Mouse (Mus musculus): ENCODE results near the gene Nuak2. TPM values are rescaled to one million over a fixed set of nuclear protein-coding genes. Genes with fewer than 3 reads are reported as not detected.
"Not testable (repeated sequence)": the region's sequence is repeated elsewhere in the genome, so short reads cannot be mapped to it uniquely, and the experiment has no call there.

Nuak2 gene
- total RNA-seq (2021): 1 to 10 TPM; 2.0 to 2.2 TPM
- long read RNA-seq, experiment 1, partial matches to known transcripts: 0 of 1 reads
- long read RNA-seq, experiment 1, other reads (novel, unspliced or antisense): 0 of 1 reads
- long read RNA-seq, experiment 2: 0 reads

DNA sequence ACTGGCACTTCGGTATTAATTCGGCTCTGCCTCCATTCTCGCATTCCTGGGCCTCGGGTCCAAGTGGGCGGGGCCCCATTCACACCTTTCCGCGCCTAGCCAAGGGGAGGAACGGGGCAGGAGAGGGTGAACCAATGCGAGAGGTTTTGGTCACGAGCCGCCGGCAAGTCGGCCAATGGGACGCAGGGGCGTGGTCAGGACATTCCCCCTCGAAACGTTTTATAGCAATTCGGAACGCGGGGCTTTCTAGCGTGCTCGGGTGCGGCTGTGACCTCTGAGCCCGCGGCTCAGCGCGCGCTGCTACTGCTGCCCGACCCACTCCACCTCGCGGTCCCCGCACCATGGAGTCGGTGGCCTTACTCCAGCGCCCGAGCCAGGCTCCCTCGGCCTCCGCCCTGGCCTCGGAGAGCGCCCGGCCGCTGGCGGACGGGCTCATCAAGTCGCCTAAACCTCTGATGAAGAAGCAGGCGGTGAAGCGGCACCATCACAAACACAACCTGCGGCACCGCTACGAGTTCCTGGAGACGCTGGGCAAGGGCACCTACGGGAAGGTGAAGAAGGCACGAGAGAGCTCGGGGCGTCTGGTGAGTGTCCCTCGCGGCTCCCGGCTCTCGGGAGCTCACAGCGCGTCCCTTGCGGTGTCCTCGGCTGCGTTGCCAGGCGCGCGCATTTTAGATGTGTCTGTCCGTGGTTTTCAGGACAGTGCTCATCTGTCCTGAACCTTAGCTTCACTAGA lies at the start of gene Nuak2:
Gene Nuak2 (plus strand): TSS at position 238 of the 736 bp plus-strand sequence.
- DNase-seq: peak; percentile 77

DNA sequence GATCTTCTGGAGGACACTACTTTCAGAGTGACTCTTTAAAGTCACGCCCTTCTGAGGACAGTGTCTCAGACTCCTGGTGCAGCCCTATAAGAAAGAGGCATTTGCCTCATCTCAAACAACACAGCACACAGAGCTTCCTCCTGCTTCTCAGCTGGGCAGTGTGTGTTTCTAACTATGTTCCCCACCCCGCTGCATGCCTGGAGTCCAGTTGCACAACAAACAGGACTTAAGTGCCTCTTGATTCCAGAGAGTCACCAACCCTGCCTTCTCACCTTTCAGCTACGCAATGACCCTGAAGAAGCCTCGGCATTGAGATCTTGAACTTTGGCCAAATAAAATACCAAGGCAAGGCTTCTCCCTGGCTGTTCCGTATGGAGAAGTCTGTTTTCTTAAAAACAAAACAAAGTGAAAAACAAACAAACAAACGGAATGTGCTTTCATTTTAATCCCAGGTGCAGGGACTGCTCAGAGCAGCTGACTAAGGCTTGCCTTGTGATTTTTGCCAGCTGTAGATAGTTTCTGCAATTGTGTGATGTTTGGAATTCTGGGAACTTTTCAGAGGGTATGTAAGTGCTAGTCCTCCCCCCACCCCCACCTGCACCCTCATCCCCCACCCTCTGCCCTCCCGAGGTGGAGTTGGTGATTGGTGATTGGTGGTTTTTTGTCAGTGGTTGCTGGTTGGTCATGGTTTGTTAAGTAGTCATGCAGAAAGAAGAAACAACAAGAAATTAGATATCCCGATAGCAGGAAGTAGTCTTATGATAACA lies 49.0 kb upstream of the Nuak2 start:
- DNase-seq: no peak

- DNase-seq: no peak
Observed at GRCm38 (mm10) chr1:132267959-132268358, 48.0 kb upstream of the Nuak2 start.

DNA sequence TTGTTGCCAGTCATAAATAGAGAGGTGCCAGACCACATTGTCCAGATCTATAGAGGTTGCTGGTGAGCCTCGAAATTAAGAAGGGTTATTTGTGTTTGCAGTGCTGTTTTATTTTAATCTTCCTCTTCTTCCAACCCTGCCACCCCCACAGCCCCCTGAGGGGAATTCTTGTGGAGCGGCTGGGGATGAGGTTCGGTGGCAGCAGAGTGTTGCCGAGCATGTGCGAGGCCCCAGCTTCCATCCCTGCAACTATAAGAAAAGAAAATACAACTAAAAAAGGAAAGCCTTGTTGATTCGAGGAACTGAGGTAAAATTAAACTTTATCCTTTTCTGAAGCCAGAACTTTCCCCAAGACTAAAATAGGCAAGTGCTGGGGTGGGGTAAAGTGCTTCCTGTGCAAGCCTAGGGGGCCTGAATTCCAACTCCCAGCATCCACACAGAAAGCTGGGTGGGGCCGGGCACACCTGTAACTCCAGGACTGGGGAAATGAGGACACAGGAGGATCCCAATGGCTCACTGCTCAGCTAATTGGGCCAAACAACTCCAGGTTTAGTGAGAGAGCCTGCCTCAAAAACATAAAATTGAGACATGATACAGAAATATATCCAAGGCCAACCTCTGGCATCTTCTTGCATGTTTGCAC lies 47.4 kb upstream of the Nuak2 start:
- DNase-seq: no peak

GRCm38 (mm10) chr1:132271237-132271636 lies 44.7 kb upstream of the Nuak2 start:
- no peak for DNase-seq

GRCm38 (mm10) chr1:132276694-132277093 lies 39.2 kb upstream of the Nuak2 start:
- DNase-seq: no peak

- DNase-seq: no peak
Observed at GRCm38 (mm10) chr1:132277124-132277523, 38.8 kb upstream of the Nuak2 start.

GRCm38 (mm10) chr1:132280636-132281035 lies 35.3 kb upstream of the Nuak2 start:
- not testable (repeated sequence) for DNase-seq

GRCm38 (mm10) chr1:132281523-132282176 lies 34.3 kb upstream of the Nuak2 start:
- DNase-seq: no peak

GRCm38 (mm10) chr1:132282177-132282536 lies 33.8 kb upstream of the Nuak2 start:
- no peak for DNase-seq

- DNase-seq: no peak
Observed at GRCm38 (mm10) chr1:132283018-132283417, 32.9 kb upstream of the Nuak2 start.

GRCm38 (mm10) chr1:132286735-132287134 lies 29.2 kb upstream of the Nuak2 start:
- DNase-seq: no peak

DNA sequence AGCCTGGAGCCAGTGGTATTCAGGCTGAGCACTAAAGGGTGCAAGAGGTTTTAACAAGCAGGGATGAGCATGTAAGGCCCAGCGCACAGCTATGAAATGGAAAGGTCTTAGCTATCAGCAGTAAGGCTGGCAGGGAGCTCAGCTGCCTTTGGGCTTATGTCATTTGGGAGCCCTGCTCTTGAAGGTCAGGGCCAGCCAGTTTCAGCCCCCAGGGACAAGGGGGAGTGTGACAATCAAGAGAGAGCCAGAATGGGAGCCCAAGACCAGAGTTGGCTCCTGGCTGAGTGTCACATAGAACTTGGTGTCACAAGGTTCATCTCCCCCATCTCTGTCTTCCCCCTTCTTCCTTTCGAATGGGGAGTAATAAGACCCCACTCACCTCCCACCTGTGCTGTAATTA lies 28.5 kb upstream of the Nuak2 start:
- no peak for DNase-seq

GRCm38 (mm10) chr1:132287991-132288451 lies 27.9 kb upstream of the Nuak2 start:
- DNase-seq: no peak

DNA sequence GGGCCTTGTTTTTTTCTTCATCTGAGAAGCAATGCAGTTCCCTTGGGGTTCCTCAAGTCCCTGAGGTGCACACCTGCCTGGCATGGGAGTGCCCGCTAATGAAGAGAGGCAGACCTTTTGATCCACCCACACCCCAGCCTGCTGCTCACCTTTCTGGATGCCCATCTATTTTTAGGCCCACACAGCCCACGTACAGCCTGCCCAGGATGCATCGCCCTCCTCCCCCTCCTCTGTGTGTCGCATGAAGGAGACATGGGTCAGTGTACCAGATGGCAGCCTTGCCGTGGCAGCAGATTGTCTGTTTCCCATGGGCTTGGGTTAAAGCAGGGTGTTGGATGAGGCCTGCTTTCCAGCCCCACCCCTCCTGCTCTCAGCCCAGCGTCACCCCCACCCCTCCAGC lies 26.0 kb upstream of the Nuak2 start:
- DNase-seq: no peak

DNA sequence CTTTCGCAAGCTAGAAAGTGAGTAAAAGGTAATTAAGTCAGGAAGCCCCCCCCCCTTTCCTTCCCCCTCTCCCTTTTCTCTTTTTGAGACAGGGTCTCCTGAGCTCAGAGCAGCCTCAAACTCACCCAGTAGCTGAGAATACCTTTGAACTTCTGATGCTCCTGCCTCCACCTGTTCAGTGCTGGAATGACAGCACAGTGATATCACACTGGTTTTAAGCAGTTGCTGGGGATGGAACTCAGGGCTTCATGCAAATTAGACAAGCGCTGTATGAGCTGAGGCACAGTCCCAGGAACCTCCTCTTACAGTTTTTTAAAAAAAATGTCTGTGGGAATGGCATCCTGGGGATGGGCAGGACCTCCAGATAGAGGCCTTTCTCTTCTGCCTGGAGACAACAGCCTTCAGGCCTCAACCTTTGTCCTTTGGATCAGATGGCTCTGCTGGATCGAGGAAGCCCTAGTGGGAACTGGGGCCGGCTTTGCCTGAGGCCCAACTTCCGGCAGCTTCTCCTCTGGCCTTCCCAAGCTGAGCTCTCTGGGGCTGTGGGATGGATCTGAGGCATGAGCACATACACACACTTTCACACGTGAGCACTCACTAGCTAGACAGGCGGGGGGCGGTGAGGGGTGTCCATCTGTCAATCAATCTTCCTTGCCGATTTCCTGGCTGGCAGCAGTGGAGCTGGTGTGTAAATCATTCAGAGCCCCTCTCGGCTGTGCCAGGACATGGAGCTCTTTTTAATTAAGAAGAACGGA lies 24.8 kb upstream of the Nuak2 start:
- no peak for DNase-seq

- no peak for DNase-seq
Observed at GRCm38 (mm10) chr1:132291706-132292105, 24.2 kb upstream of the Nuak2 start.

DNA sequence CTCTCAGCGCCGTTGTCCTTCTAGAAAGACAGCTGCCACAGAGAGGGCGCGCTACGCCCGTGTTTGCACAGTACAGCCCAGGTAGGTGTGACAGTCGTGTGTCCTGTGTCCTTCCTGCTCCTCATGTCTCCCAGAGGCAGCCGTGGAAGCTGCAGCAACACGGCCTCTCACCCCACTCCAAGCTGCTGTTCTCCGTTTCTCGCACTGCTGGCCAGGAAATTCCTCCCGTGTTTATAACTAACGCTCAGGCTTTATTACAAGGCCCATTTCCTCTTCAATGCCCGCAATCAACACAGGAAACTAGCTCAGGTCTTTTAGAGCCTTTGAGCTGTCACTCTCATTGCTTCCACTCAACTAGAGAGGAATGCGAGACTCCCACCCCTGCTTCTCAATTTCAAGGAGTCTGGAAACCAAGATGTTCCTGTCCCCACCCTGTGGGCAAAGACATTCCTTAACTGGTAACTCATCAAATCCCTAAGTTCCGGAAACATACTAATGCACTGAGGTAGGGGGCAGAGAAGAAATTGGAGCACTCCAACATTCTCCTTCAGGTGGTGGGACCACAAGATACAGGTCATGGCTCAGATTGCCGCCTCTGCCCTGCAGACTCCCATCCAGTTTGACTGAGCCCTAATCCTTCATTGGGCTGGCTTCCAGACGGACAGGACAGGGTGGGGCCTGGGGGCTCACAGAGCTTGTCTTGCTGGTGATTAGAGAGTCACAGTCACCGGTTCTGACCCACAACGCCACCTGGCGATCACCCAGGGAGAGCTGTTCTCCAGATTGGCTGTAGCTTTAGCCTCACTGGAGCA lies 23.4 kb upstream of the Nuak2 start:
- DNase-seq: no peak

DNA sequence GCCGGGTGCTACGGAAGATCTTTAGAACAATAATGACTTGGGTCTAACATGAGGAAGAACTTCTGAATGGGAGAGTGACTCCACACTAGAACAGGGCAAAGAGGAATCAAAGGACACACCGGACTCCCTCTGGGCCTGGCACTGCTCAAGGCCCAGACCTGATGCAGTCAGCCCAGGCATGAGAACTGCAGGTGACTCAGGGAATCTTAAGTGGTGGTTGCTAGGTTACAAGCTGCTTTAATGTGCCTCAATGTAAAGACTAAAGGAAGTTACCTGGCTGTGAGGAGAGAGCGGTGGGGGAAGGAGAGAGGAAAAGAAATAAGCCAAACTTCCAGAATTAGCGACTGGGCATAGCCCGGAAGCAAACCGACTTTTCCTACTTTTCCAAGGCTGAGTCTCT lies 20.4 kb upstream of the Nuak2 start:
- DNase-seq: no peak

DNA sequence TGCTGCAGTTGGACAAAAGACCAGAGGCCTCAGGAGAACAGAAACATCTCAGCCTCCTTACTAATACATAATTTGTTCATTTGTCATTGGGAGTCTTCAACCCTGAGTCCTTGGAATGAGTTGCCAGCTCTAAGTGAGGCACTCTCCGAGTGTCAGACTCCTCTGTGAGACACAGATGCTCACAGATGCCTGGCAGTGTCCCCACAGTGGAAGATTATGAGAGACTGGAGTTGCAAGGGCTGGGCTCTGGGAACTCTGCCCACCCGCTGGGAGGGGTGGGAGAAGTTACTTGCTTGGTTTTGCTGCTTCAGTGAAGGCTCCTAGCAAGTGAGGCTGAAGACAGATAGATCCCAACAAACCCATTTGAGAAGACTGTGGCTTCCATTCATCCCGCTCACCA lies 19.9 kb upstream of the Nuak2 start:
- peak; percentile 67 for DNase-seq

GRCm38 (mm10) chr1:132298425-132298800 lies 17.5 kb upstream of the Nuak2 start, which contains the start of gene Klhdc8a:
Gene Klhdc8a (plus strand): TSS chr1:132298626.
- peak; percentile 44 for DNase-seq
